Mouse (Mus musculus) ES-CJ7 (cell line): ENCODE results near the gene Naa50.

Experiments
- DNase-seq: peaks from one replicate; pipeline ENCODE4 v3.0.0; 2011; ENCODE audit warnings: low read depth, low spot score

Gene Naa50

DNA sequence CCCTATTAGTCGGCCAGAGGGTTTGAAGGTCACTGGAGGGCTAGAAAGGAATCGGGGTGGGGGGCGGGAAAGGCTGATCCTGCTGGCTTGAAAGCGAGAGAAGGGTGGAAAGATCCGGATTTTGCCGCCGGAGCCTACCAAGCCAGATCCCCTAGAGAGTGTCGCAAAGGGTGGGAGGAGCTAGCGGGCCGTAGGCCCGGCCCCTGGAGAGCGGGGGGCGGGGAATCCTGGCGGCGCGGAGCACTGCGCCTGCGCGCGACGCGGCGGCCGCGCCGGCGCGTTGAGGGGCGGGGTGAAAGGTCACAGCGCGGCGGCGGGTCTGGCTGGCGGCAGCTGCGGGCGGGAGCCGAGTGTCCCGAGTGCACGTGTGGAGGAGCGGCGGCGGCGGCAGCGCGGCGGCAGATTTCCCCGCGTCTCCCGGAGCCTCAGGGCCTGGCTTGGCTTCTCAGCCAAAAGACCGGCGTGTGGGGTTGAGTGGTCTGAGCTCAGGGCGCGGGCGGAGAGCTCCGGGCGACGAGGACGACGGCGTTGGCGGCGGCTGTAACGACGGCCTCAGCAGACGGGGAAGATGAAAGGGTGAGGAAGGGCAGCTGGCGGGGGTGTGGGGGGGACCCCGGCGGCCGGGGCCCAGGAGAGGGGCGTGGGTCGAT lies at the start of gene Naa50, which contains the start of gene Atp6v1a:
Gene Naa50, plus strand, starts transcription at position 295 of the 650 bp plus-strand sequence.
Gene Atp6v1a, minus strand, starts transcription at position 170 of the 650 bp plus-strand sequence.
- DNase-seq, result peak; percentile 94

DNA sequence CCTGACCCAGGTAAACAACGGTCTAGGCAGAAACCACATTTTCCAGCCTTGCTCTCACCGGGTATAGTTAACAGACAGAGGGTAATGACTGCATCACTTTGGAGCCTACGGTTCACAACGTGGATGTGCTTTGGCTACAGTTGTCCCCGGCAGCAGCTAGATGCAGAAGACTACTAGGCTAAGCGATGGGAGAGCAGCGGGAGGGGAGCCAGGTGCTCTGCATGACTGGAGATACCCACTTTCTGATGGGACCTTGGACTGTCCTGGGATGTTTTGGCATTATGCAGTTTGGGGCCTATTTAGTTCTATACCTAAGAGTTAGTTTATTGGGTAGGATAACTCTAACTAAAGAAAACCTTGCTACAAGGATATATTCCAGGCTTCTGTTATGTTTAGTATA lies 40.3 kb upstream of the Naa50 start:
- DNase-seq, result no peak

DNA sequence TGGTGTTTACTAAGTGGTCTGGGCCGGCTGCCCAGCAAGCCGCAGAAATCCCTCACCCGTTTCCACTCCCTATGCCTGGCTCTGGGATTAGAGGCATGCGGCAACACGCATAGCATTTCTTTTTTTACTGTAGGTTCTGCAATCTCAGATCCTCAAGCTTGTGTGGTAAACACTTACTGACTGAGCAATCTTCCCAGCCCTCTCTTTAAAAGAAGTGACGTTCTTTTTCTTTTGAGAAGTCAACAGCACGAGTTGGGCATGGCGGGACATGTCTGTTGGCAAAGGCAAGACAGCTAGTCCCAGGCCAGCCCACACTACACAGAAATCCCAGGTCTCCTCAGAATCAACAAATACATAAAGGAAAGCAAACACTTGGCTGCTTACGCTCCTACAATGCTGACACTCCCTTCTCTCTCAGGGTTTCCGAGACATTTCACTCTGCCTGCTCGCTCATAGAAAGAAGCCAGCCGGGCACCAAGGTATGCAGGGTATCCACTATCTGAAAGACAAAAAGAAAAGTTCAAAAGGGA lies 38.4 kb upstream of the Naa50 start:
- no peak for DNase-seq

DNA sequence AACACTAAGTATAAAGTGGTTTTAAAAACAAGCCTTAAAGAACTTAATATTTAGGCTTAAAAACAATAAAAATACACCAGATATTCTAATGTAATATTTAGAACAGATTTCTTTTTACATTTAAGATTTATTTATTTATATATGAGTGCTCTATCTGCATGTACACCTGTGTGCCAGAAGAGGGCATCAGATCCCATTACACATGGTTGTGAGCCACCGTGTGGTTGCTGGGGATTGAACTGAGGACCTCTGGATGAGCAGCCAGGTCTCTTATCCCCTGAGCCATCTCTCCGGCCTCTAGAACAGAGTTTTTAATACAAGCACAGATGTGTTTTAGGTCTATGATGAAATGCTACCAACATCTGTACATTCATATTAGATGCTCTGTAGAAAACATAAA lies 36.7 kb upstream of the Naa50 start:
- DNase-seq, result peak; percentile 51

DNA sequence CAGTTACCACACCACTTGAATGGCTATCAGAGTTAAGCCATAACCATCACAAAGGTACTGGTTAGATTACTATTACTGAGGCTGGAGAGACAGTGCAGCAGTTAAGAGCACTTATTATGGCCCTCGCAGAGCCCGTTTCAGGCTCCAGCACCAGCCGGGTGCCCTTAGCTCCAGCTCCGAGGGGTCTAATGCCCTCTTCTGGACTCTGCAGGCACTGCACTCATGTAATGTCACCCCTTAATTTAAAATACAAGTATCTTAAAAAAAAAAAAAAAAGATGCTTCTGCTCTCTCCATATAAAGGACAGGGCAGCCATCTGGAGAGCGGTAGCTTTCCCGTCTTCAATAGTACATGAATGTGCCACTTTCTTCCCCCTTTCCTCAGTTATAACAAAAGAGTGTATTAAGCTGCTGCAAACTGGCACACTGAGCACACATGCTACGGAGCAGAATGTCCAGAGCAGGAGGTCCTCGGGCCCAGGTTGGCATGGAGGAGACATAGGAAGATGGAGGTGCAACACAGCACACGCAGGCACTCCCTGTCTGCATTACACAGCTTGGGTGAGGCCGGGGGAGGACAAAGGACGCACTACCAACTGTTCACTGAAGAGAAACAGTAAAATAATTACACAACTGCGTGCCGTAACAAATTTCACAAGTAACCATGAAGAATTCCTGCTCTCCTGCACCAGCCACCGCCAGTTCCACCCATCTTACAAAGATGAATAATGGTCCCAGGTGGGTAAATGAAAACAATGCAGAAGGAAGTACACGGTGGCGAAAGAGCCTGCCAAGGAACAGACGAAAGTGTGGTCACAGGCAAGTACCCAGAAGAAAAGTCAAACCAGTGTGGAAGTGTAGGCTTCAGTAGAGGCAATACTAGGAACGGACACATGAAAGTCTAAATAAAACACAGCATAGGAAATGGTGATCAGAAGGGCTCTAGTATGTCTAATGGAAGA lies 35.5 kb upstream of the Naa50 start:
- peak; percentile 50 for DNase-seq

DNA sequence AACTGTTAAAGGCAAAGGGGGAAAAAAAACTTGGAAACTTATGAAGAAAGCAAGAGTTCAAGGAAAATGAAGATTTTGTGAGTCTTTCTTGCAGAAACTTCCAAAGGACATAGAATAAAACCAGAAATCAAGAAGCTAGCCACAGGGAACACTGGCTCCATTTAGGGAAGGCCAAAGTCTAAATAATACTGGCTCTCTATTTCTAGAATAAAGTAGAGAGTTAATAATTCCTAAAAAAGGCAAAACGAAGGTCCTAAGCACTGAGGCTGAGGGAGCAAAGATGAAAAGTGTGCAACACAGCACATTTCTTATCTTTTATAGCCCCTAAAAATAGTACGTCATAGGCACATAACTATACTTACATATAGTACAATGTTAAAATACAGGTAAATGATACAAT lies 34.4 kb upstream of the Naa50 start:
- DNase-seq, result no peak

DNA sequence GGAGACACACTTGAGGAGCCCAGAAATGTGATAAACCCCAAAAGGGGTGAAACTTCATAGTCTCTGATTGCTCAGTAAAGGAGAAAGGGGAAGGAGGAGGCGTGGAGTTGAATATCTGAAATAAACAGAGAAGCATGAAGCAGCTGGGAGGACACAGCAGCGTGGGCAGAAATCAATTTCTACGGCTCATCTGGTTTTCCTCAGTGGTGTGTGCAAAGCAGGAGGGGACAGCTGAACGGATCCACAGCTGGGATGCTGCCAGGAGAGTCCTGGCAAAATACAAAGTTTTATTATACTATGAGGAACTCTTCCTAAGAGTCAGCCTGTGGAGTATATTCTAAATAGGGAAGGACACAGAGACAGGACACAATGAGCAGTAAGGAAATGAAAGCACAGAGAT lies 30.6 kb upstream of the Naa50 start:
- DNase-seq, result no peak

DNA sequence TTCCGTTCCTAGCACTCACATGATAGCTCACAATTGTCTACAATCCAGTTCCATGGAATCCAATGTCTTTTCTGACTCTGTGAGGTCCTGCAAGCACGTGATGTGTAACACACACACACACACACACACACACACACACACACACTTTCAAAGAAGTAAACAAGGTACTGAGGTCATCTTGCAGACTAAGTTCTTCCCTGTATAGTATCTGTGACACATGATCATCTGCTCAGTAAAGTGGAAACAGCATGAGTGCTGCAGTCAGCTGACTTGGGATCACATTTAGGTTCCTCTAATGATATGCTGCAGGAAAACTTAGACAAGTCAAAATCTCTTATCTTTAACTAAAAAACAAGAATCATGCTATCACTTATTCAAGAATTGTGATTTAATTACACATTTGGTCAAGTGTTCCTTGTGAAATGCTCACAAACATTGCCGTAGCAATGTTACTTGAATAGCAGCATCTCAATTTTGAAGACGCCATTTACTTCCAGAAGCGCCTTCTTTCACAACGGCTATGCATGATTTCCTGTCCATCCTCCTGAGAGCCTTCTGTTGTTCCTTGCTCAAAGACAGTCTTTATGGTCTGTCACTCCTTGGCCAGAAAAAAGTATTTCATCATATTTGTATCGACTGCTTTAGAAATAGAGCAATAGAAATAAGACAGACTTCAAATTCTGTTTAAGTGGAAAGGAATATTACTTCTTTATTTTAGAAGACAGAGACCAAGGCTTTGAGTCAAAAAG lies 19.7 kb upstream of the Naa50 start:
- no peak for DNase-seq

DNA sequence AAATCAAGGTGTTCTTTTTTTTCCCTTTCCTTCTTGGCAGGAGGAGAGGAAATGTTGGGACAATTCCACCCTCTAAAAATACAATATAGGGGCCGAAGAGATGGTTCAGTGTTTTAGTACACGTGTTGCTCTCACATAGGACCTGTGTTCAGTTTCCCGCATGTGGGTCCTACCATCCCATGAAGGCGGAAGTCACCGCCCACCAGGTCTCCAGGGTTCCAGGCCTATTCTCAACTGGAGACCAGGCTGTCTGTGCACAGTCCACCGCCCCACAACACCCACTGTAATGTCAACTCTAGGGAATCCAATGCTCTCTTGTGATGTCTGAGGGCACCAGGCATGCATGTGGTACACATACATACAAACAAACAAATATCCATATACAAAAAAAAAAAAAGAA lies 17.5 kb upstream of the Naa50 start:
- DNase-seq, result no peak

DNA sequence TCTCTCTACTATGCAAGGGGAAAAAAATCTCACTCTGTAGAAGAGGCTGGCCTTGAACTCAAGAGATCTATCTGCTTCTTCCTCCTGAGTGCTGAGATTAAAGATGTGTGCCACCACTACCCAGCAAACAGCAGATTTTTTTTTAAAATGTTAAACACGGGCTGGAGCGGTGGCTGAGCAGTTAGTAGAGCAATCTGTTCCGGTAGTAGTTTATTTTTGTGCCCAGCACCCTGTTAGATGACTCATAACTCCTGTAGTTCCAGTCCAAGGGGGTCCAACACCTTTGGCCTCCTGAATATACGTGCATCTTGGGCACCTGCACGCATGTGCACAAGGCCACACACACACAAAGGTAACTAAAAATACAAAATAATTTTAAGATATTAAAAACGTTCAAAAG lies 17.1 kb upstream of the Naa50 start:
- no peak for DNase-seq

DNA sequence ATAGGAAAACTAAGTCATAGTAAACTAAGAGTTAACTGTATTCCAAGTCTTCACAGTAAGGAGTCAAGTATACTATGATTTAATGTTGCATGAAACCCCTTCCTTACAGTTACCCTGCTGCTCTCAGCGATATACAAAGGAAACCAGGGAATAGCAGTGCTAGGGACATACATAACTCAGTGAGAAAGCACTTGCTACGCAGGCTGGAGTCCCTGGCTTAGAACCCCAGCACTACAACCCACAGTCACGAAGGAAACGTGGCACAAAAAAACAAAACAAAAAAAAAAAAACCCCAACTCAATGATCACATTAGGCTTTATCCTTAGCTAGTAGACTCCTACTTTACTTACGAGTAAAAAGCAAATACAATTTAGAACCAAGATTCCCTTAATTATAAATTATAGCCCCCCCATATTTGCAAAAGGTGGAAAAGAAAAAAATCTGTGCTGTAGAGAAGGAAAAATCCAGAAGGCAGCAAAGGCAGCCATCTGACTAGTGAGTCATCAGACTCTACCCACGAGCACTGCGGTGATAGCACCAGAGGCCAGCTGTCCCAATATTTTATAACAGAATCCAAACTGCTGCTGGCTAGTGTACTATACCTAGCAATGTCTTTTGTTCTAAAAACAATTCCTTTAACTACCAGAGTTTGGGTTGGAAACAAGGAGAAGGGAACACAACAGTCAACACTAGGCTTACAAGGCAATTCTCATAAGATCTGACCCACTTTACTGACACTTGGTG lies 16.5 kb upstream of the Naa50 start:
- DNase-seq, result no peak

DNA sequence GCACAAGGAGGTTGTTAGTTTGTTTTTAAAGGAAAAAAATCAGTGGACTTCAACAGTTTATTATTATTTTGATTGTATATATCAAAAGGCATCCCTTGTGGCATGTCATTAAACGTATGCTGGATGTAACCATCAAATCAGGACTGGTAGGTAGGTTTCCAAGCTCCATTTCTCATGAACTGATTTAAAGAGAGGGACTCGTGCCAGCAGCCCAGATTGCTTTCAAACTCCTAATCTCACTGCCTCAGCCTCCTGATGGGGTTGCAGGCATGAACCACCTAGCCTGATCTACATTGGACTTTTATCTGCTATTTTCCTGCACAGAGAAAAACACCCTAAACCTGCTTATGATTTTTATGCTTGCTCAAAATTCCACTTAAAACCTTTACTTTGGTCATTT lies 15.8 kb upstream of the Naa50 start:
- no peak for DNase-seq

DNA sequence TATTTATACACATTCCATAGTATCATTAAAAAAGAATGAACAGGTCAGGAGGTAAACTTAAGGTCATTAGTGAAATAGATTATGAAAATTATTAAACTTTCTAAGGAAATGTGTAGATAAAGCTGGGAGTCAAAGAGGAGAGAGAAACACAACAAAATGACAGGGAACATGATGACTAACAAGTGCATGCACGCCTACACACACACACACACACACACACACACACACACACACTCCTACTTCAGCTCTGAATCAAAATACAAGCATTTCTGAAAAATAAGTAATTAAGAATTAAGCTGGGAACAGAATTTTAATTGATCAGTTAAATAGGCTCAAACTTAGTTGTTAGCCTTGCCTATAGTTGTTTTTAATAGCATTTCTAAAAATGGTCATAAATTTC lies 14.9 kb upstream of the Naa50 start:
- no peak for DNase-seq

DNA sequence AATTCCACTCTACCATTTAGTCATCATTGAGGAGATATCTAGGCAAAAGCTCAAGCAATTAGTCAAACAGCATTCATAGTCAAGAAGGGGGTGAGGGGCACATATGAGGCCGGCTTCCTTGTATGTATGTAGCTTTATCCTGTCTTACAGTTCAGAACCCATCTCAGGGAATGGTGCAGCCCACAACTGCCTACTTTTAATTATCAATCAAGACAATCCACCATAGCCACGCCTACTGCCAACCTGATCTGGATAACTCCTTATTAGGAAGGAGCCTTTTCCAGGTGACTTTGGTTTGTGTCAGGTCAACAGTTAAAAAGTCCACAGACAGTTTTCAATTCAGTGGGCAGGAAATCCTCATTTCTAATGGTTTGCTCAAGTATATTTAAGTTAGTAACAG lies 14.2 kb upstream of the Naa50 start:
- no peak for DNase-seq

DNA sequence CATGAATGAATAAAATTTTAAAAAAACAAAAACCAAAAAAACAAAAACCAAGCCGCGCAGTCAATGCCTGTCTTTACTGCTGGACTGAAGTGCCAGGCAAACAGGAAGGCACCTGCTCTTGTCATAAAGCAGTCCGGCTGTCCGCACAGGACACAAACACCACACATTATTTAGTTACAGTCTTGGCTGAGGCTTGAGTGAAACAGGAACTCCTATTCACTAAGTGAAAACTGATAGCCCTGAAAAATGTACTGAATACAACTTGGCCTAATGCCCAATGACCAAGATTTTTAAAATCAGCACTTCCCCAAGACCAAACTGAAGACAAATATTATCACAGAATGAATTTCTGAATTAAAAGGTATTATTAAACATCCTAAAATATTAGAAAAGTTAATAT lies 13.2 kb upstream of the Naa50 start:
- no peak for DNase-seq

DNA sequence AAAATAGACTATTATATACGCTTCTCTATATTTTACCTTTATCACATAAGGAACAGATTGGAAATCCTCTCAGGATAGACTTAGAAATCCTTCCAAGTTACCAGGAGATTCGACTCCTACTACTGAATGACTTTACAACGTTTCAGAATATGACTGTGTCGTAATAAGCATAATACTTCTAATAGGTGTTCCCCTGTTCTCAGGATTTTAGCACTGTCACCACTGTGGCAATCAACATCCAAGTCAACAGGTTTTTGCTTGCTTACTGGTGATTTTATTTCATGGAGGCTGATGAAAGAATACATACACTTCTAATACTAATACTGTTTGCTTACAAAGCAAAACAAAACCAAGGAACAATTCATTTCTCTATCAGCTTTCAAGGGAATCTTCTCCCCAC lies 7.3 kb upstream of the Naa50 start:
- DNase-seq, result no peak

DNA sequence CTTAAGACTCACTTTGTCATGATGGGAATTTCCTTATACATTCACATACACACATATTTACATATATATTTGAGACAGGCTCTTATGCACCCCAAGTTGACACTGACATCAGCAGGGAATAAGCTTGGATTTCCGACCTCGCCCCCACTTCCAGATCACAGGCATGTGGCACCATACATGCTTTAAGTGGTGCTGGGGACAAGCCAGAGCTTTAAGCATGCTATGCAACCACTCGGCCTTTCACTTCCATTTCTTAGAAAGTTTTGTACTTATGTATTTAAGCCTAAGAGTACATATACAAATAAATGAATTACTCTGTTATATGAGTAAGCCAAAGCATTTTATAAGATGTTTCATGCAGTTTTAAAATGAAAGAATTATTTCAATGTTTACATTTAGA lies 6.4 kb upstream of the Naa50 start:
- DNase-seq, result no peak

DNA sequence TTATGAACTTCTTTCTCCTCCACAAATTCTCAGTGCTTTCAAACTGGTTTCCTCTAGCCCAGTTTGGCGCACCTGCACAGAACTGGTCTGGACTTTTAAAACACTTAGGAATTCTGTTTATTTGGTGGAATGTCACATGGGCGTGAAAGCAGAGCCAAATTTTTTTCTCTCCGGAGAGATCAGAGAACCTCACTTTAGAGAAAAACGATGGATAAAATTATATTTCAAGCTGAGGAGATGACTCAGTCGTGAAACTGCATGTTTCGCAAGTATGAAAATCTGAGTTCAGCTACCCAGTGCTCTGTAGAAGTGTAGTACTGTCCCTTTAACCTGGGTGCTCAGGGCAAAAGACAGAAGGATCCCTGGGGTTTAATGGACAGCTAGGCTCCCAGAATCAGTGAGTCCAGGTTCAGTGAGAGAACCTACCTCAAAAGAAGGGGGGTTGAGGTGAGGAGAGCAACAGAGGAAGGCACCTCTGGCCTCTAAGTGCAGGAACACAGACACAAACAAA lies 3.1 kb upstream of the Naa50 start:
- DNase-seq, result no peak

DNA sequence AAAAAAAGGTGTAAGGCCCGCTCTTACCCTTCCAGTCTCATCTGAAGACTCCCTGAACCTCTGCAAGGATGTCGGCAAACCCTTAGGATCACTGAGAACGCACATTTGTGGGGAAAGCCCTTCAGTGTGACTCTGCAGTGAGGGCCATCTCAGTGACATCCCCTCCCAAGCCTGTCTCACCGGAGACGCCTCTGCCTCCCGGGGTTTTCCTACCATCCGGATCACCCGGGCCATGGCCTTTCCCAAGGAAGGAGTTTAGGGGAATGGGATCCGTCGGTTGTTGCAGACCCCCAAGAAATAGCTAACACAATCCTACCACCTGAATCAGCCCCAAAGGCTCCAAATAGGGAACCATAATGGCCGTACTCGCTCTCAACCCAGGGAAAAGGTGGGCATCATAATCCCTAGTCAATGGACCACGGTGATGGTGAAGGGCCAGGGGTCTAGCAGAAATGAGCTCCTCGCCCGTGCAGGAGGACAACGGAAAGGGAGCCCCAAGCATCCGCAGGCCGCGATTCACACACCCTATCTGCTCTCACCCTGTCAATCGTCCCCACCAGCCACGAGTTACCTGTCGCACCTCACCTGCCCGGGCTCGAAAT lies 1.2 kb upstream of the Naa50 start:
- DNase-seq, result peak; percentile 10

DNA sequence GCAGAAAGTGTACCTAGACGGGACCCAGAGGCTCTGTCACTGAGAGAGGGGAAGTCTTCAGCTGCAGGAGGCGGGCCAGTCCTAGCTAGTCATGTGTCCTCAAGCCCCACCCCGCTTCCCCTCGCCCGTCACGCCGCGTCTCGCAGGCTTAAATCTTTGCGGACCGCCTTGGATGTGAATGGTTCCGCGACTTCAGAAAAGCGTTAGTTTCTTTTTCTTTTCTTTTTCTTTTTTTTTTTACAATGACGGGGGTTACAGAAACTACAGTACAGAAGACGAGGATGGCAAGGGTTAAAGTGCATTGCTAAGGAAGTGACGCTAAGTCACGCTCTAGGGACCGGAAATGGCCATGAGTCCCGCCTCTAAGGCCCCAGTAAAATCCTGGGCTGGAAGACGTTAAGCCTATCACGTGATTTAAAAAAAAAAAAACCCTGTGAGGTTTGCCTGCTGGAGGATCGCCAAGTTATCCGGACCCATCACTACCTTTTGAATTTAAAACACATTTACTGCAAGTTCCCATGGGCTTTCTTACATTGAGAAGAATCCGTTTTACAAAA lies 573 bp upstream of the Naa50 start:
- DNase-seq, result peak; percentile 94
